Mouse (Mus musculus) monocyte, adult 59 days (primary cell): Measurements from ENCODE around the gene Il18r1. TPM values are rescaled to one million over a fixed set of nuclear protein-coding genes. Genes with fewer than 3 reads are reported as not detected.

ENCODE experiments used
- total RNA-seq, 2 experiments: library from RNA; stranded (reverse); gene quantifications; one replicate each; pipeline ENCODE4 v1.2.4; 2023

Il18r1 gene
- total RNA-seq: 1 to 10 TPM; 1.5 to 1.9 TPM

GRCm38 (mm10) chr1:40465477-40466430 lies at the start of gene Il18r1:
Gene Il18r1 (plus strand): TSS chr1:40465552.

GRCm38 (mm10) chr1:40428910-40429675 lies 36.3 kb upstream of the Il18r1 start, which contains the start of gene Il1rl1:
Gene Il1rl1 (plus strand): TSS chr1:40429570.

GRCm38 (mm10) chr1:40514851-40515585 lies 49.7 kb downstream of the Il18r1 start, which contains the start of gene Il18rap:
Gene Il18rap (plus strand): TSS chr1:40515362.

Other genes starting within 250 kb of the Il18r1 start
- gene Il1r1, start 240.5 kb upstream of the Il18r1 start, total RNA-seq: 1 to 10 TPM; 3.7 to 5.3 TPM
- gene Il1rl2, start 140.9 kb upstream of the Il18r1 start, total RNA-seq: 1 to 10 TPM; 2.0 to 3.2 TPM
- 1 to 10 TPM; 2.2 to 3.0 TPM for gene Il1rl1, start 36.0 kb upstream of the Il18r1 start, total RNA-seq
- gene Il18rap, start 49.8 kb downstream of the Il18r1 start, total RNA-seq: 1 to 10 TPM; 1.9 to 2.1 TPM
- under 1 TPM; 0.10 to 0.21 TPM for gene Slc9a4, start 114.5 kb downstream of the Il18r1 start, total RNA-seq
- not detected for gene Slc9a2, start 215.0 kb downstream of the Il18r1 start, total RNA-seq